Mouse (Mus musculus): ENCODE results near the gene Gprc5c.

Gprc5c gene

GRCm38 (mm10) chr11:114889991-114890518 lies 39.1 kb downstream of the Gprc5c start, which contains the start of gene Cd300a:
Gene Cd300a (plus strand): TSS chr11:114890041.
- in situ Hi-C loops (cut with MboI; ENCODE audit: unreplicated experiment in 2 of 2) = no loop called here

- in situ Hi-C loops (cut with MboI; ENCODE audit: unreplicated experiment in 2 of 2) = no loop called here
These were observed 39.6 kb downstream of the Gprc5c start for GRCm38 (mm10) chr11:114890542-114890941.

GRCm38 (mm10) chr11:114896085-114896484 lies 45.1 kb downstream of the Gprc5c start:
- in situ Hi-C loops (cut with MboI; ENCODE audit: unreplicated experiment in 2 of 2) = no loop called here

- in situ Hi-C loops (cut with MboI; ENCODE audit: unreplicated experiment in 2 of 2) = no loop called here
These were observed 47.1 kb downstream of the Gprc5c start for GRCm38 (mm10) chr11:114898026-114898425.

- in situ Hi-C loops (cut with MboI; ENCODE audit: unreplicated experiment in 2 of 2) = loop anchor here (25.0 kb wide), 2 partner anchors 1191 to 1216 kb away; partner anchors contain the start of genes Cpsf4l (in 1 of the 2), D11Wsu47e (in 1 of the 2) and Fam104a (in 1 of the 2)
These were observed 52.3 kb downstream of the Gprc5c start for GRCm38 (mm10) chr11:114903224-114903623.

- in situ Hi-C loops (cut with MboI; ENCODE audit: unreplicated experiment in 2 of 2) = loop anchor here (5.0 to 25.0 kb wide), 4 partner anchors 90 to 1220 kb away; partner anchors contain the start of genes Cpsf4l (in 1 of the 2), D11Wsu47e (in 1 of the 2) and Fam104a (in 1 of the 2)
These were observed 56.6 kb downstream of the Gprc5c start for GRCm38 (mm10) chr11:114907567-114907966.

- in situ Hi-C loops (cut with MboI; ENCODE audit: unreplicated experiment in 2 of 2) = loop anchor here (5.0 to 25.0 kb wide), 4 partner anchors 91 to 1221 kb away; partner anchors contain the start of genes Cpsf4l (in 1 of the 2), D11Wsu47e (in 1 of the 2) and Fam104a (in 1 of the 2)
These were observed 57.1 kb downstream of the Gprc5c start for GRCm38 (mm10) chr11:114908086-114908485.

GRCm38 (mm10) chr11:114909538-114909937 lies 58.6 kb downstream of the Gprc5c start:
- in situ Hi-C loops (cut with MboI; ENCODE audit: unreplicated experiment in 2 of 2) = loop anchor here (5.0 to 25.0 kb wide), 4 partner anchors 92 to 1222 kb away; partner anchors contain the start of genes Cpsf4l (in 1 of the 2), D11Wsu47e (in 1 of the 2) and Fam104a (in 1 of the 2)

GRCm38 (mm10) chr11:114912847-114913246 lies 61.9 kb downstream of the Gprc5c start:
- in situ Hi-C loops (cut with MboI; ENCODE audit: unreplicated experiment in 2 of 2) = loop anchor here (5.0 to 25.0 kb wide), 5 partner anchors 101 to 1226 kb away; partner anchors contain the start of genes Cpsf4l (in 1 of the 2), D11Wsu47e (in 1 of the 2) and Fam104a (in 1 of the 2)

- in situ Hi-C loops (cut with MboI; ENCODE audit: unreplicated experiment in 2 of 2) = loop anchor here (5.0 to 25.0 kb wide), 5 partner anchors 103 to 1228 kb away; partner anchors contain the start of genes Cpsf4l (in 1 of the 2), D11Wsu47e (in 1 of the 2) and Fam104a (in 1 of the 2)
These were observed 64.0 kb downstream of the Gprc5c start for GRCm38 (mm10) chr11:114914978-114915377.

GRCm38 (mm10) chr11:114917120-114917519 lies 66.2 kb downstream of the Gprc5c start:
- in situ Hi-C loops (cut with MboI; ENCODE audit: unreplicated experiment in 2 of 2) = loop anchor here (25.0 kb wide), 2 partner anchors 1205 to 1230 kb away; partner anchors contain the start of genes Cpsf4l (in 1 of the 2), D11Wsu47e (in 1 of the 2) and Fam104a (in 1 of the 2)

All from v-Abl transformed pro-B cells (cell line).